In the genomic region with DNA sequence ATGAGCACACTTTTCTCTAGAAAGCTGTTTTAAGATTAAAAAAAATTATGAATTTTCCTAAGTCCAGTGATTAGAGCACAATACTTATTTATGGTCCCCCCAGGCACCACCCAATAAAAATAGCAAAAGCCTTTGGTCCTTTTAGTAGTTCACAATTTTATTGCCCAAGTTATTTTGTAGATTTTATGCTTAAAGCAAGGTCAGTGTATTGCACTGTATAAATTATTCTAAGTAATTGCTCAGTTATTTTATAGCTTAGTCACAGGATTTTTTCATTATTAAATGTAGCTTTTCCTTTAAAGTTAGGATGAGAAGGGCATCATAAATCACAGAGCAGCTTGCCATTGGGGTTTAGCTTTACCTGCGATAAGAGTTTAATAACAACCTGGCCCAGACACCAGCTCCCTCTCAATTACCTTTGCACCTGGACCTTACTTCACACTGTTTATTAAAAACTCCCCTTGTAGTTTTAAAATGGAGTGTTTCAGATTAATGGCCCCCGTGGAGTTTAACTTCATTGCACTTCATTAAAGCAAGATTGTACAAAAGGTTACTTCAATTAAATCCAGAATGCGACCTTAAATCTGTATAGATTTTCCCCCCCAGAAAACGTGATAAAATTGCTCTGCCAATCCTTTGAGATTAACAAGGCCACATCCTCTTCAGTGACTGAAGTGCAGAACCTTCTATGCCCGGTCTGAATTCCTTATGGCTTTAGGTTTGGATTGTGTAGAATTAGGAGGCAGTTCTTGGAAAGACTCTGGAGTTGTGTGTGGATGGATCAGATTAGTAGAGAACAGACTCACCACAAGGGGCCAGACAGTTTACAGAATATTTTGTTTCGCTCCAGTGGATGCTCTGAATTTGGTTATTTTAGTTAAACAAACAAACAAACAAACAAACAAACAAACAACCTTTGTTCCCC, we compare ENCODE assay signal across 12 mouse cellular contexts.
"Had no signal": no experiment of that assay in that cellular context is flagged by ENCODE, and none has a peak within 500 bp of the region (broad histone marks: within the 10 kb centered on the region; RNA-seq: fewer than 3 reads in every experiment).

No protein-coding gene starts in this region.

- H3K4me1 ChIP-seq: liver, embryonic 12.5 days; midbrain, embryonic 12.5 days; neural tube, embryonic 13.5 days; stomach, embryonic 15.5 days had no signal

- H3K9ac ChIP-seq: liver, embryonic 12.5 days; midbrain, embryonic 12.5 days; neural tube, embryonic 13.5 days; stomach, embryonic 15.5 days had no signal

- ATAC-seq: liver, embryonic 12.5 days; midbrain, embryonic 16.5 days had no signal

- H3K4me2 ChIP-seq: liver, embryonic 12.5 days; midbrain, embryonic 12.5 days; neural tube, embryonic 13.5 days; stomach, embryonic 15.5 days had no signal

- H3K9me3 ChIP-seq: liver, embryonic 12.5 days; midbrain, embryonic 12.5 days; neural tube, embryonic 13.5 days; stomach, embryonic 15.5 days had no signal

- DNase-seq: kidney, adult 8-10 months; kidney, postnatal 4 days; left cerebral cortex, postnatal 4 days; right cerebral cortex, postnatal 4 days; thymus, adult 2 months; thymus, postnatal 36 days had no signal

- H3K27ac ChIP-seq: layer of hippocampus, adult 2 months; liver, embryonic 12.5 days; midbrain, embryonic 12.5 days; neural tube, embryonic 13.5 days; stomach, embryonic 15.5 days had no signal

- H3K4me3 ChIP-seq: layer of hippocampus, adult 2 months; liver, embryonic 12.5 days; midbrain, embryonic 12.5 days; neural tube, embryonic 13.5 days; stomach, embryonic 15.5 days had no signal

- H3K27me3 ChIP-seq: liver, embryonic 12.5 days; midbrain, embryonic 12.5 days; neural tube, embryonic 13.5 days; stomach, embryonic 15.5 days had no signal

- H3K36me3 ChIP-seq: liver, embryonic 12.5 days; midbrain, embryonic 12.5 days; neural tube, embryonic 13.5 days; stomach, embryonic 15.5 days had no signal
